Mouse (Mus musculus) limb, embryonic 12.5 days (tissue): ENCODE data around the gene Sh3pxd2b. TPM values are rescaled to one million over a fixed set of nuclear protein-coding genes. Genes with fewer than 3 reads are reported as not detected.

Experiments used
- ATAC-seq: fragments of 200-750 bp; cut with Nextera tagmentation; 2 replicates; pipeline ENCODE4 v1.8.0; 2017; ENCODE audit warnings: low read depth, moderate TSS enrichment; ENCODE audit not compliant: insufficient number of reproducible peaks, insufficient read depth, low FRiP score, low TSS enrichment
- H3K27ac ChIP-seq: fragments of 300-500 bp; sonication (generic); 2 replicates; pipeline ENCODE4 v1.5.1; 2016; ENCODE audit warnings: mild to moderate bottlenecking, moderate library complexity
- H3K27me3 ChIP-seq: fragments of 300-500 bp; sonication (generic); 2 replicates; pipeline ENCODE4 v1.6.1; 2016; ENCODE audit warnings: mild to moderate bottlenecking, moderate library complexity
- H3K36me3 ChIP-seq: fragments of 300-500 bp; sonication (generic); 2 replicates; pipeline ENCODE4 v1.6.1; 2016; ENCODE audit warnings: mild to moderate bottlenecking, moderate library complexity
- H3K4me1 ChIP-seq: fragments of 300-500 bp; sonication (generic); replicated peaks from 2 replicates; pipeline ENCODE4 v1.6.1; 2016
- H3K4me2 ChIP-seq: fragments of 300-500 bp; sonication (generic); 2 replicates; pipeline ENCODE4 v1.6.1; 2016; ENCODE audit warnings: mild to moderate bottlenecking, moderate library complexity
- H3K4me3 ChIP-seq: fragments of 300-500 bp; sonication (generic); replicated peaks from 2 replicates; pipeline ENCODE4 v1.5.1; 2016; ENCODE audit warnings: mild to moderate bottlenecking
- H3K9ac ChIP-seq: fragments of 300-500 bp; sonication (generic); replicated peaks from 2 replicates; pipeline ENCODE4 v1.6.1; 2016; ENCODE audit warnings: mild to moderate bottlenecking, moderate library complexity
- H3K9me3 ChIP-seq: fragments of 300-500 bp; sonication (generic); 2 replicates; pipeline ENCODE4 v1.6.1; 2016; ENCODE audit warnings: mild to moderate bottlenecking, moderate library complexity
- WGBS: fragments of 180-500 bp; shearing (Covaris S2); methylation state at CpG from one replicate; pipeline ENCODE4 v1.1.7; 2016; 5-methylcytosine and 5-hydroxymethylcytosine counted together
- polyA plus RNA-seq: library from polyadenylated mRNA; unstranded; fragments of >200 nt; fragmentation: Nextera tagmentation; extraction: Ambion mirVana; gene quantifications from 2 replicates; pipeline ENCODE4 v1.2.1, GENCODE M21; 2016

Gene Sh3pxd2b
- polyA plus RNA-seq, 1 experiment from 2014 or later: 27.7 TPM

- H3K27ac ChIP-seq: peak overlapping the region; percentile 98
- H3K27me3 ChIP-seq: no peaks in the 10 kb centered on the region
- H3K4me3 ChIP-seq: peak overlapping the region; percentile 88
- no peaks in the 10 kb centered on the region for H3K36me3 ChIP-seq
- WGBS: under 1% methylated on average over 54 of the region's 58 CpGs
- H3K4me1 ChIP-seq: peaks cover 18% of the 10 kb centered on the region
- H3K9me3 ChIP-seq: no peaks in the 10 kb centered on the region
- peak overlapping the region; percentile 84 for H3K4me2 ChIP-seq
- ATAC-seq: peak; percentile 45
- peak overlapping the region; percentile 95 for H3K9ac ChIP-seq
Observed at GRCm38 (mm10) chr11:32455507-32456141, 108.0 kb downstream of the Sh3pxd2b start.

GRCm38 (mm10) chr11:32456356-32456755, 108.7 kb downstream of the Sh3pxd2b start:
- peaks cover 18% of the 10 kb centered on the region for H3K4me1 ChIP-seq
- no peak for ATAC-seq
- peak overlapping the region; percentile 95 for H3K9ac ChIP-seq
- no peaks in the 10 kb centered on the region for H3K27me3 ChIP-seq
- H3K27ac ChIP-seq: peak overlapping the region; percentile 98; the same call in 1 of the 2 replicates
- peak overlapping the region; percentile 84 for H3K4me2 ChIP-seq
- peak overlapping the region; percentile 88 for H3K4me3 ChIP-seq
- no peaks in the 10 kb centered on the region for H3K36me3 ChIP-seq
- H3K9me3 ChIP-seq: no peaks in the 10 kb centered on the region
- 12% methylated on average over 6 of the region's 6 CpGs for whole genome bisulfite sequencing

GRCm38 (mm10) chr11:32464282-32464681, 116.7 kb downstream of the Sh3pxd2b start:
- Histone ChIP-seq H3K9me3 (no peaks in the 10 kb centered on the region), H3K4me3 (no peak overlapping the region), H3K36me3 (no peaks in the 10 kb centered on the region), H3K27me3 (no peaks in the 10 kb centered on the region), H3K9ac (no peak overlapping the region), H3K4me1 (0 out of 2 replicates have a peak, but pooled peaks cover 3% of the 10 kb centered on the region), H3K27ac (no peak overlapping the region), H3K4me2 (no peak overlapping the region)
- WGBS: 66% methylated on average over 2 of the region's 2 CpGs
- ATAC-seq: no peak

GRCm38 (mm10) chr11:32471925-32472324, 124.3 kb downstream of the Sh3pxd2b start:
- Histone ChIP-seq H3K27me3 (no peaks in the 10 kb centered on the region), H3K9ac (no peak overlapping the region), H3K4me3 (no peak overlapping the region), H3K27ac (no peak overlapping the region), H3K36me3 (no peaks in the 10 kb centered on the region), H3K4me1 (0 out of 2 replicates have a peak, but pooled peaks cover 9% of the 10 kb centered on the region), H3K9me3 (no peaks in the 10 kb centered on the region), H3K4me2 (no peak overlapping the region)
- ATAC-seq: no peak
- WGBS: 81% methylated on average over 2 of the region's 2 CpGs

- Histone ChIP-seq H3K4me1 (0 out of 2 replicates have a peak, but pooled peaks cover 12% of the 10 kb centered on the region), H3K9ac (no peak overlapping the region), H3K9me3 (no peaks in the 10 kb centered on the region), H3K36me3 (no peaks in the 10 kb centered on the region), H3K27ac (no peak overlapping the region), H3K27me3 (no peaks in the 10 kb centered on the region), H3K4me3 (no peak overlapping the region), H3K4me2 (no peak overlapping the region)
- 77% methylated on average over 3 of the region's 3 CpGs for WGBS
- ATAC-seq: no peak
Observed at GRCm38 (mm10) chr11:32474725-32475124, 127.1 kb downstream of the Sh3pxd2b start.

GRCm38 (mm10) chr11:32475487-32476236, 128.0 kb downstream of the Sh3pxd2b start:
- no peak overlapping the region for H3K4me3 ChIP-seq
- H3K4me2 ChIP-seq: no peak overlapping the region
- H3K9ac ChIP-seq: no peak overlapping the region
- ATAC-seq: no peak
- H3K9me3 ChIP-seq: no peaks in the 10 kb centered on the region
- H3K27me3 ChIP-seq: no peaks in the 10 kb centered on the region
- no peaks in the 10 kb centered on the region for H3K36me3 ChIP-seq
- H3K27ac ChIP-seq: no peak overlapping the region
- 0 out of 2 replicates have a peak, but pooled peaks cover 9% of the 10 kb centered on the region for H3K4me1 ChIP-seq
- 79% methylated on average over 5 of the region's 5 CpGs for WGBS

Other genes starting within 250 kb of the Sh3pxd2b start
- gene Il9r, start 147.5 kb upstream of the Sh3pxd2b start, polyA plus RNA-seq: 0.21 TPM in 1 of 2 replicates, not detected in the other
- 81.9 and 83.3 TPM in 2 replicates for gene Snrnp25, start 142.4 kb upstream of the Sh3pxd2b start, polyA plus RNA-seq
- gene Rhbdf1, start 125.5 kb upstream of the Sh3pxd2b start, polyA plus RNA-seq: 39.8 and 42.0 TPM in 2 replicates
- gene Mpg, start 121.3 kb upstream of the Sh3pxd2b start, polyA plus RNA-seq: 42.4 and 44.6 TPM in 2 replicates
- 43.7 and 47.8 TPM in 2 replicates for gene Nprl3, start 80.1 kb upstream of the Sh3pxd2b start, polyA plus RNA-seq
- gene Hba-x, start 71.4 kb upstream of the Sh3pxd2b start, polyA plus RNA-seq: 1,526 and 1,620 TPM in 2 replicates
- gene Hba-a1, start 64.3 kb upstream of the Sh3pxd2b start, polyA plus RNA-seq: 3,017 and 3,206 TPM in 2 replicates
- 3.5 and 3.9 TPM in 2 replicates for gene Hbq1b, start 60.9 kb upstream of the Sh3pxd2b start, polyA plus RNA-seq
- 6,550 and 6,738 TPM in 2 replicates for gene Hba-a2, start 51.3 kb upstream of the Sh3pxd2b start, polyA plus RNA-seq
- gene Hbq1a, start 47.8 kb upstream of the Sh3pxd2b start, polyA plus RNA-seq: 0.90 TPM in 1 of 2 replicates, not detected in the other
- 88.8 and 94.4 TPM in 2 replicates for gene Ubtd2, start 107.5 kb downstream of the Sh3pxd2b start, polyA plus RNA-seq
- gene Efcab9, start 184.3 kb downstream of the Sh3pxd2b start, polyA plus RNA-seq: 0.36 and 0.59 TPM in 2 replicates
- gene Stk10, start 185.5 kb downstream of the Sh3pxd2b start, polyA plus RNA-seq: 2.4 and 2.6 TPM in 2 replicates